Mouse (Mus musculus) stomach, postnatal 0 days (tissue): ENCODE results near the gene Exo5.

Source experiments
- CTCF ChIP-seq: IDR thresholded peaks from 2 replicates; pipeline ENCODE4 v1.5.1; 2016; ENCODE audit warnings: antibody characterized with exemption, low read depth, mild to moderate bottlenecking, moderate library complexity
- EP300 ChIP-seq: optimal IDR thresholded peaks from 2 replicates; pipeline ENCODE3; 2016; ENCODE audit warnings: antibody characterized with exemption

GRCm38 (mm10) chr4:120921461-120921860 is 3.4 kb downstream of the Exo5 start:
- TF ChIP-seq CTCF (no peak), EP300 (no peak)
